Mouse (Mus musculus) heart, postnatal 4 days (tissue): Measurements from ENCODE around the gene Aqp6. TPM values are rescaled to one million over a fixed set of nuclear protein-coding genes. Genes with fewer than 3 reads are reported as not detected.
A peak's percentile ranks its signal among the peaks of the same experiment; 100 is the strongest.

Source experiments
- DNase-seq: peaks from one replicate; pipeline ENCODE4 v3.0.0; 2021
- total RNA-seq, 2 experiments: library from RNA; stranded (reverse); gene quantifications; 2 replicates each; pipeline ENCODE4 v1.2.3; 2021

Aqp6 gene
- total RNA-seq, 2 experiments from 2014 or later: not detected

GRCm38 (mm10) chr15:99648326-99648725, 47.1 kb downstream of the Aqp6 start:
- no peak for DNase-seq

GRCm38 (mm10) chr15:99649067-99649761, 48.0 kb downstream of the Aqp6 start:
- no peak for DNase-seq

- no peak for DNase-seq
These were observed 49.1 kb downstream of the Aqp6 start for GRCm38 (mm10) chr15:99650304-99650703.

GRCm38 (mm10) chr15:99651163-99651872, 50.1 kb downstream of the Aqp6 start, which contains the start of gene Racgap1:
Racgap1 (minus strand) TSS chr15:99651656.
- peak; percentile 98 for DNase-seq

- no peak for DNase-seq
These were observed 51.0 kb downstream of the Aqp6 start for GRCm38 (mm10) chr15:99651984-99652872.

- DNase-seq: no peak
These were observed 52.1 kb downstream of the Aqp6 start for GRCm38 (mm10) chr15:99653291-99653690.

GRCm38 (mm10) chr15:99653876-99654275, 52.7 kb downstream of the Aqp6 start:
- DNase-seq: no peak

Other genes starting within 250 kb of the Aqp6 start
- 10 to 100 TPM; 42.6 to 44.4 TPM for gene Fmnl3, start 230.9 kb upstream of the Aqp6 start, total RNA-seq
- 100 to 1,000 TPM; 197 to 201 TPM for gene Tmbim6, start 208.5 kb upstream of the Aqp6 start, total RNA-seq
- gene Nckap5l, start 143.7 kb upstream of the Aqp6 start, total RNA-seq: 10 to 100 TPM; 20.0 to 23.6 TPM
- gene Bcdin3d, start 126.7 kb upstream of the Aqp6 start, total RNA-seq: 1 to 10 TPM; 4.9 to 5.0 TPM
- gene Faim2, start 73.2 kb upstream of the Aqp6 start, total RNA-seq: not detected
- gene Aqp2, start 22.3 kb upstream of the Aqp6 start, total RNA-seq: not detected
- gene Aqp5, start 10.6 kb upstream of the Aqp6 start, total RNA-seq: under 1 TPM in 1 of 2 experiments, not detected in 1; 0.57 TPM
- 10 to 100 TPM; 88.5 to 98.7 TPM for gene Racgap1, start 50.3 kb downstream of the Aqp6 start, total RNA-seq
- 1 to 10 TPM in 1 of 2 experiments, under 1 TPM in 1; 0.77 to 1.0 TPM for gene Asic1, start 69.0 kb downstream of the Aqp6 start, total RNA-seq
- 10 to 100 TPM; 46.5 to 47.7 TPM for gene Smarcd1, start 100.7 kb downstream of the Aqp6 start, total RNA-seq
- 1 to 10 TPM; 3.7 to 4.8 TPM for gene Gm17349, start 104.1 kb downstream of the Aqp6 start, total RNA-seq
- gene Gpd1, start 116.1 kb downstream of the Aqp6 start, total RNA-seq: 10 to 100 TPM; 24.5 to 26.4 TPM
- 100 to 1,000 TPM; 150 to 159 TPM for gene Cox14, start 124.2 kb downstream of the Aqp6 start, total RNA-seq
- 10 to 100 TPM; 29.3 to 31.3 TPM for gene Cers5, start 171.5 kb downstream of the Aqp6 start, total RNA-seq